Mouse (Mus musculus) right cerebral cortex, adult 18-20 months (tissue): ENCODE results near the gene Serpinb9b.
A peak's percentile ranks its signal among the peaks of the same experiment; 100 is the strongest.

Source experiments
- DNase-seq: peaks from one replicate; pipeline ENCODE4 v3.0.0; 2022; ENCODE audit warnings: mixed read lengths

Serpinb9b gene

DNA sequence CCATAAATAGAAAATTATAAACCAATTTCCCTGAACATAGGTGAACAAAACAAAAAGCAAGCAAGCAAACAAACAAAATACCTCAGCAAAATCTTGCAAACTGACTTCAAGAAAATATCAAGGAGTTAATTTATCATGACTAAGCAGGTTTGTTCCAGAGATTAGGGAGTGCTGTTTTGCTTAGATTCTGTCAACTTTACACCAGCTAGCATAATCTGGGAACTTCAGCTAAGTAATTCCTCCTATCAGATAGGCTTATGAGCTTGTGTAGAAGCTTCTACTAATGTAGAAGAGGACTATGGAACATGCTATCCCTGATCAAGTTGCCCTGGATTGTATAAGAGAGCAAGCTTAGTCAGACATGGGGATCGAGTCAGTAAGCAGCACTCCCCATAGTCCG, 20.0 kb downstream of the Serpinb9b start:
- DNase-seq = no peak

DNA sequence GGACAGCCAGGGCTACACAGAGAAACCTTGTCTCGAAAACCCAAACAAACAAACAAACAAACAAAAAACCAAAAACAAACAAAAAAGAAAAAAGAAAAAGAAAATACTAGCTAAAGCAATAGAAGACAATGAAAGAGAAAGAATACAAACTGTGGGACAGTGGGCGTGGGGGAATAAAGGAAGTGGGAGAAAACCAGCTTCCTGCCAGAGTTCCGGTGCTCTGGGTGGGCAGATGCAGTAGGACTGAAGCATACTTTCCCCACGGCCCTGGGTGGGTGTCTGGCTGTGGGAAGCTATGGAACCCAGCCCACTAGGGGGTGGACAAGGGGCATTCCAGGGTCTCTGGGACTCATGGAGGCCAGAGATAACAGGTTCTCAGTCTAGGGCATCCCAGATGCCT, 21.0 kb downstream of the Serpinb9b start:
- no peak for DNase-seq

DNA sequence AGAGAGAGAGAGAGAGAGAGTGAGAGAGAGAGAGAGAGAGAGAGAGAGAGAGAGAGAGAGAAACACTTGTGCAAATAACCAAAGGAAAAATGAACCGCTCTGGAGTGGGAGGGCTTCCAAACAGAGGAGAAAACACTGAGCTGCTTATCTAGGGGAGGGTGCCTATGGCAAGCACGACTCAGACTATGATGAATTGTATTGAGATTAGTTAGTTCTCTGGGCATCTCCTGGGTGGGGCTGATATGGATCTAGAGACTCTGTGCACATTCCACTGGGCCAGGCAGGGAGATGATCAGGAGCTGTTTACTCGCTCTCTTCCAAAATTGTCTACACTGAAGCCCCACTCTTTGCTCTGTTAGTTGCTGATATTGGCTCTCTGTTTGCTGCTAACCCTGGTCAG, 24.5 kb downstream of the Serpinb9b start:
- DNase-seq = no peak

GRCm38 (mm10) chr13:33063048-33063447, 35.8 kb downstream of the Serpinb9b start:
- no peak for DNase-seq

GRCm38 (mm10) chr13:33067387-33067977, 40.3 kb downstream of the Serpinb9b start:
- DNase-seq = no peak

- peak; percentile 59 for DNase-seq
Observed at GRCm38 (mm10) chr13:33068164-33068563, 40.9 kb downstream of the Serpinb9b start.

DNA sequence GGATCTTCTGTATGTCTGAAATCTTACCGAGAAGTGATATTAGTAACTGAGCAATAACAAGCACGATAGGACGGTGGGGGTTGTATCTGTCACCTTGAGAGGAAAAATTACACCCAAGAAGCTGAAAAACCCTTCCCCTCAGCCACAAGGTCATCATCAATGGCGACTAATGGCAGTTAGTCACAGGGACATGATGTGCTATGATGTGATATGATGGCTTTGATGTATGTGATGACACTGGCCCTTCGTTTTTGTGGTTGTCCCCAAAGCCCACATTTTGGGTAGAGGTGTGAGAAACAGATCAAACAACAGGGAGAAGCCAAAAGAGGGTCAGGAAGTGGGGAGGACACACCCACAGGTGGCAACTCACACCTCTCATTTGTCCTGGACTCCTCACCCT, 44.6 kb downstream of the Serpinb9b start:
- DNase-seq = no peak

DNA sequence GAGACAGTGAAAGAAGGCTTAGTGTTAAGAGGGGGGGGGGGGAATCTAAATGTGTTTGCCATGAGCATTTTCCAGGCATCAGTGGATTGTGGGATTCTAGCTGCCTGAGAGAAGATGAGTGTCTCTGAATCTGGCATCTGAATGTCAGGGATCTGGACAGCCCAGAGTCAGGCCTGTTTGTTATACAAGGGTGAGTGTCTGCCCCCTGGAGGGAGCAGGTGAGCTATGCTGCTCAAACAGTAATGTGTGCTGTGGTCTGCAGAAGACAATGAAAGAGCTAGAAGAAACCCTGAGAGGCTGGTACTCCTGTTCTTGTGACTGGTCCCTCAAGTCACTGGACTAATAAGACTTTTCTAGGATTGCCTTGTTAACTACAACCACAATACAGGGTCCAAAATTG, 46.8 kb downstream of the Serpinb9b start:
- DNase-seq = no peak

GRCm38 (mm10) chr13:33076247-33076646, 49.0 kb downstream of the Serpinb9b start:
- DNase-seq = no peak

DNA sequence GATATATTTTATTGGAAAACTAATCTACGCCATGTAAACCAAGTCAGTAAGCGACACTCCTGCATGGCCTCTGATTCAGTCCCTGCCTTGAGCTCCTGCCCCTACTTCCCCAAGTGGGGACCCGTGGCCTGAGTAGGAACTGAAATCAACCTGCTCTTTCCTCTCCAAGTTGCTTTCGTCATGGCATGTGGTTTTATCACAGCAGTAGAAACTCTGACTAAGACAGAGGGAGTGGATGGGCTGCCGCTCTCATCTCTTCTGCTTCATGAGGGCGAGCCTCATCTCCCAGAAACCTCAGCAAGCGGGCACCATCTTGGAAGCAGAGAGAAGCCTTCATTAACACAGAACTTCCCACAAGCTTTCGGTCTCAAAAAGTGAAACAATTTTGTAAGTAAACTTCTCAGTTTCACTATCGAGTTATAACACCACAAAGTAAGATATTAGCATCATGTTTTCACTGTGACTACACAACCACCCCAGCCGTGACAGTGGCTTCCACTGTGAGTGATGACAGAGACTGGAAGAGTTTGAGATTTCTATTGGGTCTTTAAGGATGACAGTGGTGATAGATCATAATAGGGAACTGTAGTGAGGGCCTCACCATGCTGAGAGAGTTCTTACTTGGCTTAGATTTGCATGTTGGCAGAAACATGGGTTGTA, 49.9 kb downstream of the Serpinb9b start:
- no peak for DNase-seq

- no peak for DNase-seq
Observed at GRCm38 (mm10) chr13:33078056-33078705, 51.0 kb downstream of the Serpinb9b start, which contains the start of gene Serpinb1b. Gene Serpinb1b, plus strand, starts transcription at chr13:33078575.

DNA sequence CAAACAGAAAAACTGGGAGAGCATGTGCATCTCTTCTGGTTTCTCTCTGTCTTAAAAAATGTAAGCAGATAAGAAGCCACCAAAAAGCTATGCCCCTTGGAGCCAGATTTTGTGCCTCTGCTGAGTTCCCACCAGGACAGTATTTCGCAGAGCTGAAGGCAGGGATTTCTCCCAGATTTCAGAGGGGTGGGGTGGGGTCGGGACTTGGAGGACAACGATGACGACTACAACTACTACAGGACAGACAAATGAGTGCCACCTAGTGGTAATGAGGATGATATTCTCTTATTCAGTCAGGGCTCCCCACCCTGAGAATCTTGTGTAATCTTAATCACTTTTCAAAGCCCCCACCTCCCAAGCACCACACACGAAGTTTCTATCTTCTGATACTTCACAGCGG, 52.2 kb downstream of the Serpinb9b start:
- DNase-seq = no peak

DNA sequence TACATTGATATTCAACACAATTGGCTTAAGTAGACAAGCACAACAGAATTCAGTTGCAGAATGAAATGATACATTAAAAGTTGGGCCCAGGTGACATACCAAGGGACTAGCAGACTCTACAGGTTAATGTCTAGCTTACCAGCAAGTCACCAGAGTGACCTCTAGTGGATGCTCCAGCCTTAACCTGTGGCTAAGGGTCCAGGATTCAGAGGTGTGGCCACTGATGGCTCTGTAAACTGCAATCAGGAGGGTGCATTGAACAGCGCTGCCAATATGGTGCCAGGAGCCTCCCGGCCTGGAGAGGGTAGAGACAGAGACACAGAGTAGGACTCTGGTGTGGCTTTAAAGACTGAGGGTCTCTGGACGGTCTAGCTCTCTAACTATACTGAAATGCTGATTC, 53.1 kb downstream of the Serpinb9b start:
- no peak for DNase-seq

- DNase-seq = no peak
Observed at GRCm38 (mm10) chr13:33083834-33084233, 56.6 kb downstream of the Serpinb9b start.

DNA sequence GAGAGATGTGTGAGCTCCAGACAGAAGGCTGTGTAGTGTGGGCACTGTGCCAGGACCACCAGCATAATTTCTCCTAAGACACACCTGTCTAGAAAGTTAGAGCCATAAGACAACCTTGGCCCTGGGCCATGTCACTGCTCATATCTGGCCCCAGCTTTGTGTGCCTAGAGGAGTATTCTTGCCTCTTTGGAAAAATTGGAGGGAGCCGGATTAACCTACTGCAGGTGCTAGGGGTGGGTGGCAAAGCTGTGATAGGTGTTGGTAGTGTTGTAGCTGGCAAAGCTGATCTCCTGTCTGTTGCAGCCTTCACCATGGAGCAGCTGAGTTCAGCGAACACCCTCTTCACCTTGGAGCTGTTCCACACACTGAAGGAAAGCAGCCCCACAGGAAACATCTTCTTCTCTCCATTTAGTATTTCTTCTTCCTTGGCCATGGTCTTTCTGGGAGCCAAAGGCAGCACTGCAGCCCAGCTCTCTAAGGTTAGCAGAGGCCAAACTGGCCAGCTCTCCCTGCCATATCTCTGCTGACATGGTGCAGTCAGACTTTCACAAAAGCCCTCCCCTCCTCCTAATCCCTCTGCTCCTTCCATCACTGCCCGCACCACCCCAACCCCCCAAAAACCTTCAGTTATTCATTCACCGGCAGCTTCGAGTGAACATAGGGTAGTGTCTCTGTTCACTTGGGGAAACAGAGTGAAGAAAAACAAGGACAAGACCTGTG, 57.9 kb downstream of the Serpinb9b start:
- no peak for DNase-seq

GRCm38 (mm10) chr13:33085695-33086432, 58.6 kb downstream of the Serpinb9b start:
- peak; percentile 72 for DNase-seq

DNA sequence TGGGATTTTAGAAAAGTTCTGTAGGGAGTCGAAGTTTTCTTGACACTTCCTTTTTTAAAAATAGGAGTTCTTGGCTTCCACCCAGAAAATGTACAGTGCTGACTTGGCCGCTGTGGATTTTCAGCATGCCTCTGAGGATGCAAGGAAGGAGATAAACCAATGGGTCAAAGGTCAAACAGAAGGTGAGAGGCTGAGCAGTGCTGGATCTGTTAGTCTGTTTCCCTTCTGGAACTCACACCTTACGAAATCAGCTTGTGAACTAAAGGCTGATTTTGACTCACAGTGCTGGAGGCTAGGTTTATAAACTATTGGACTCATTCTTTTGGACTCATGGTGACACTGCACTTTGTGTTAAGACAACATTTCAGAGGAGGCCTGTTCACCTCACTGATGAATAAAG, 62.4 kb downstream of the Serpinb9b start:
- DNase-seq = no peak

DNA sequence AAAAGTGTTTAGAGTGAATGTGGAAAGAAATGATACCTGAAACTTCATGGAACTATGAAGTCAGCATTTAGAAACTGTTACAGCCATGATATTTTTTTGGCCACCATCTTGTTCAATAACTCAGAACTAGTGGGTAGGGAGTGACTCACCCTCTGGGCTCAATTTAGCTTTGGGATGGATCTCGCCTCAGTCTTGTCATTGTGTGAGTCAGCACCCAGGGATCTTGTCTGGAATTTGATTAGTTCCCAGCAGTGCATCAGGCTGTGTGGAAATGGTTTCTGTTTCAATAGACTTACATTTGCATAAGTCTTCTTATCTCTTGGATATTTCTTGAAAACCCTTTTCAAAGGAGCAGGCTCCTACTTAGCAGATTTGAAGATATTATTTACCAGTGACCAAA, 63.3 kb downstream of the Serpinb9b start:
- peak; percentile 84 for DNase-seq

DNA sequence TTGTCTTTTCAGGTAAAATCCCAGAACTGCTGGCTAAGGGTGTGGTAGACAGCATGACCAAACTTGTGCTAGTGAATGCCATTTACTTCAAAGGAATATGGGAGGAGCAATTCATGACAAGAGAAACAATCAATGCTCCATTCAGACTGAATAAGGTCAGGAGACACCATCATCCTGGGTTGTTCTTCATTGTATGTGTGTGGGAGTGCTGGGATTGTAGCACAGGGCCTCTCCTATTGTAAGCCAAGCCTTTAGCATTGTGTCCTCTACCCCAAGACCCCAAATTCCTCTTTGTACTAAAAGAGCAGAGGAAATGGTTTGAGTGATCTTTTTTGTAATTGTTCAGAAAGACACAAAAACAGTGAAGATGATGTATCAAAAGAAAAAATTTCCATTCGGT, 64.1 kb downstream of the Serpinb9b start:
- no peak for DNase-seq
